Mouse (Mus musculus): ENCODE measurements around the gene Mfsd4a.

DNA sequence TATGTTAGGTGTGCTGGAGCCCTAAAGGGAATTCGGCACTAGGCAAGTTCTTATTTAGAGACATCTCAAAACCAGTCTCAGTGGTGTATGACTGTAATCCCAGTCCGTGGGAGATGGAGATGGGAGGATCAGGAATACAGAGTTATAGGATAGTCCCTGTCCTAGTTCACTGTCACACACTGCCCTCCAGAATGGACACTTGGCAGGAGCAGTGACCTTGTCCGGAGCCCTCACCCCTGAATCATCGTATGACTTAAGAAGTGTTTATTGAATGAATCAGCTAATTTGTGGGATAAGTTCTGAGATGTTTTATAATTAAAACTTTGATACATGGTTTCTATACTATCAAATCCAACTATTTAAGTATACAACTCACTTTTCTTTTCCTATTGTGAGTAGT, 4.8 kb downstream of the Mfsd4a start:
- TF ChIP-seq CTCF (IDR thresholded peaks at IDR 0.05; ENCODE audit: extremely low read depth, insufficient read depth, low read length): no peak
- no peak for TF ChIP-seq POLR2A (IDR thresholded peaks at IDR 0.05; ENCODE audit: extremely low read depth, insufficient read depth, low read length)
